Mouse (Mus musculus) liver, adult 2 months (tissue): ENCODE data around the gene Tcirg1. TPM values are rescaled to one million over a fixed set of nuclear protein-coding genes. Genes with fewer than 3 reads are reported as not detected.
A peak's percentile ranks its signal among the peaks of the same experiment; 100 is the strongest.

Experiments
- DNase-seq: peaks from one replicate; pipeline ENCODE4 v3.0.0-alpha.2; 2011; ENCODE audit warnings: low read depth, low spot score; ENCODE audit errors: extremely low read depth
- H3K27ac ChIP-seq: fragments of 200-500 bp; replicated peaks from 2 replicates; pipeline ENCODE4 v1.5.1; 2012; ENCODE audit warnings: low read depth, mild to moderate bottlenecking, control low read depth, inconsistent platforms, low read length; ENCODE audit not compliant: insufficient read depth
- H3K27me3 ChIP-seq: fragments of 200-500 bp; 2 replicates; pipeline ENCODE4 v1.6.1; 2012; ENCODE audit warnings: mild to moderate bottlenecking, moderate library complexity, low read length, inconsistent platforms; ENCODE audit not compliant: control insufficient read depth, insufficient read depth
- H3K36me3 ChIP-seq: fragments of 200-500 bp; 2 replicates; pipeline ENCODE4 v1.6.1; 2012; ENCODE audit warnings: low read length, inconsistent platforms; ENCODE audit not compliant: control insufficient read depth, insufficient read depth
- H3K4me1 ChIP-seq: fragments of 200-500 bp; 2 replicates; pipeline ENCODE4 v1.6.1; 2011; ENCODE audit warnings: low read length; ENCODE audit not compliant: control insufficient read depth, insufficient read depth
- H3K4me3 ChIP-seq: fragments of 200-500 bp; 2 replicates; pipeline ENCODE4 v1.5.1; 2011; ENCODE audit warnings: low read depth, mild to moderate bottlenecking, control low read depth, low read length, moderate library complexity; ENCODE audit not compliant: insufficient read depth
- H3K79me2 ChIP-seq: fragments of 200-500 bp; 2 replicates; pipeline ENCODE4 v1.6.1; 2012; ENCODE audit warnings: inconsistent platforms, mild to moderate bottlenecking, low read length, moderate library complexity; ENCODE audit not compliant: control insufficient read depth, insufficient read depth
- H3K9ac ChIP-seq: fragments of 200-500 bp; 2 replicates; pipeline ENCODE4 v1.6.1; 2012; ENCODE audit warnings: low read depth, mild to moderate bottlenecking, control low read depth, inconsistent platforms, low read length
- CTCF ChIP-seq: fragments of 200-500 bp; IDR thresholded peaks from 2 replicates; pipeline ENCODE4 v1.5.1; 2011; ENCODE audit warnings: low read depth, low read length, control low read depth
- POLR2A ChIP-seq: fragments of 200-500 bp; IDR thresholded peaks from 2 replicates; pipeline ENCODE4 v1.6.1; 2011; ENCODE audit warnings: low read length, control low read depth; ENCODE audit not compliant: insufficient read depth; ENCODE audit errors: extremely low read depth
- WGBS: fragments of 180-500 bp; shearing (Covaris S2); methylation state at CpG from one replicate; pipeline ENCODE4 v1.1.7; 2018; 5-methylcytosine and 5-hydroxymethylcytosine counted together
- polyA plus RNA-seq: library from polyadenylated mRNA; depleted of rRNA; stranded (reverse); fragments of >200 nt; gene quantifications from 2 replicates; pipeline ENCODE4 v1.2.3, GENCODE M21; 2012
- total RNA-seq: library from RNA; depleted of rRNA; stranded (reverse); fragments of >200 nt; gene quantifications from 2 replicates; pipeline ENCODE4 v1.2.3, GENCODE M21; 2014

Tcirg1 gene
- total and polyA plus RNA-seq, 2 experiments: 35.6 to 123 TPM

DNA sequence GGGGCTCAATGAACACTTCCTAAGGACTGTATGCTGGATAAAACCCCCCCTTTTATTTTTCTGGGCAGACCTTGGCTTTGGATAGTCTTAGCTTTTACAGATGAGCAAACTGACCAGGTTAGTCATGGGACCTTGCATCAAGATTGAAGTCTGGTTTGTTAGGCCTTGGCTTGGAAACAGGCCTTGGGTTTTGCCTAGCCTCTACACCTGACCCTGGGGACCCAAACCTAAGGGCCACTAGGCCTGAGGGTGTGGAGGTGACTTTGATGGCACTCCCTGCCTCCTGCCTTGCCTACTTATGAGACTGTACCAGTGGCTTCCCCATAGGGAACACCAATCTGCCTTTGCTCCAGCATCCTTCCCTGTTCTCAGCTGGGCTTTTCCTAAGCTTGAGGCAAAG, 13.0 kb upstream of the Tcirg1 start:
- TF ChIP-seq POLR2A (no peak), CTCF (no peak)
- H3K4me3 ChIP-seq: no peak overlapping the region

DNA sequence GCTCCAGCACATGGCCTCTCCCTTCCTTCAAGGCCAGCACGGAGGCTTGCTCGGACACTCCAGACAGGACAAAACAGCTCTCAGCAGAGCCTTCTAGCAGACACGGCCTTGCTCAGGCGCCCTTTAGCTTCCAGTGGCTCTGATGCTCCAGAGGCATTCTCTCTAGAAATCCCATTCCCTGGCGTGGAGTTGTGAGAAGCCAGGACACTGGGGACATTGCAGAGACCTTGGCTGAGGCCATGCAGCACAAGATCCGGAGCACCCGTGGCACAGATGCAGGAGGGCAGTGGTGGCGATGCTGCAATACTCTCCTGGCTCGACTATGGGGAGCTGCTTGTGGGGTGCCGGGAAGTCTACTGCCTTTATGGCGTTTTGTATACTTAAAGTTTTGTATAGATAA, 9.8 kb upstream of the Tcirg1 start:
- 77% methylated on average over 11 of the region's 11 CpGs for WGBS
- no peaks in the 10 kb centered on the region for H3K27me3 ChIP-seq
- no peaks in the 10 kb centered on the region for H3K36me3 ChIP-seq
- no peak for TF ChIP-seq POLR2A
- no peak for TF ChIP-seq CTCF
- no peak overlapping the region for H3K27ac ChIP-seq
- H3K9ac ChIP-seq: no peak overlapping the region
- no peak overlapping the region for H3K4me3 ChIP-seq
- H3K79me2 ChIP-seq: no peaks in the 10 kb centered on the region
- peaks cover 8% of the 10 kb centered on the region for H3K4me1 ChIP-seq
- DNase-seq: no peak

More for the DNA sequence above, 13.0 kb upstream of the Tcirg1 start:
- Histone ChIP-seq H3K79me2 (no peaks in the 10 kb centered on the region), H3K9ac (no peak overlapping the region), H3K36me3 (no peaks in the 10 kb centered on the region), H3K27ac (no peak overlapping the region), H3K4me1 (peaks cover 2% of the 10 kb centered on the region; the same call in 1 of the 2 replicates), H3K27me3 (no peaks in the 10 kb centered on the region)
- no peak for DNase-seq

DNA sequence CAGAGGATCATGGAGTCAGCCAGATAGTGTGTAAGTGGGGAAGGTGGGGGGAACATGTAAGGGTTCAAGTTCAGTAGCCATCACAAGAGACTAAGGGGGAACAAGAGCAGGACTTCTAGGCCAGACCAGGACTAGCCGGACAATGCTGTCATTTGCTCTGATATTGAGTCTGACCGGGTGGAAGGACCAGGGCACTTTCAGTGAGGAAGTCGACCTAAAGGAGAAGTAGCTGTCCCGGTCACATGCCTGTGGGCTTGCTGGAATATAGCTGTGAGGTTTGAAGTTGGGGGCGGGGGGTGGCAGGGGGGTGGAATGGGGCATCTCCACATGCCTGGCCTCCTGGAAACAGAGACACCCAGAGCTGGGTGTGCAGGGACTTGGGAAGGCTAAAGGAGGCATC, 7.6 kb upstream of the Tcirg1 start:
- H3K4me1 ChIP-seq: peaks cover 11% of the 10 kb centered on the region
- H3K36me3 ChIP-seq: no peaks in the 10 kb centered on the region
- no peaks in the 10 kb centered on the region for H3K27me3 ChIP-seq
- H3K4me3 ChIP-seq: no peak overlapping the region
- no peaks in the 10 kb centered on the region for H3K79me2 ChIP-seq
- H3K9ac ChIP-seq: no peak overlapping the region
- H3K27ac ChIP-seq: no peak overlapping the region
- peak; percentile 38 for DNase-seq
- TF ChIP-seq POLR2A (no peak), CTCF (no peak)
- WGBS: 90% methylated on average over 5 of the region's 5 CpGs

DNA sequence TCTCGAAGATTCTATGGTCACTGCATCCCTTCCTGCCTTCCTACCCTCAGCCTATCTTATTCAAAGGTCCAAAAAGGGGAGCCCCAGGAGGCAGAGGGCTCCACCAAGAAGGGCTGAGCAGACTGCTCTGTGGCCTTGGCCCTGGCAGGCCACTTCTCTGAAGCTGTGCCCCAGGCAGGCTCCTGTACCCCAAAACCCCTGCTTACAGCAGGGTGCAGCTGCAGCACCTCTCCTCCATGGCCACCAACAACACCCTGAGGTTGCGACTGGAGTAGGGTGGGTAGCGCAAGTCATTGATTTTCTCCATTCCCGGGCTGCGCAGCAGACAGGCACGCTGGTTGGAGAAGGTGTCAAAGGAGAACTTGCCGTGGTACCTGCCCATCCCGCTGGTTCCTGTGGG, 6.8 kb upstream of the Tcirg1 start:
- DNase-seq: no peak
- Histone ChIP-seq H3K9ac (peak overlapping the region; percentile 70; the same call in 1 of the 2 replicates), H3K79me2 (no peaks in the 10 kb centered on the region), H3K36me3 (no peaks in the 10 kb centered on the region), H3K27ac (0 out of 2 replicates have a peak overlapping the region, but pooled peaks have one; percentile 73), H3K4me3 (peak overlapping the region; percentile 55; the same call in 1 of the 2 replicates), H3K4me1 (peaks cover 11% of the 10 kb centered on the region), H3K27me3 (no peaks in the 10 kb centered on the region)
- WGBS: 75% methylated on average over 8 of the region's 8 CpGs
- no peak for TF ChIP-seq POLR2A
- TF ChIP-seq CTCF: no peak

DNA sequence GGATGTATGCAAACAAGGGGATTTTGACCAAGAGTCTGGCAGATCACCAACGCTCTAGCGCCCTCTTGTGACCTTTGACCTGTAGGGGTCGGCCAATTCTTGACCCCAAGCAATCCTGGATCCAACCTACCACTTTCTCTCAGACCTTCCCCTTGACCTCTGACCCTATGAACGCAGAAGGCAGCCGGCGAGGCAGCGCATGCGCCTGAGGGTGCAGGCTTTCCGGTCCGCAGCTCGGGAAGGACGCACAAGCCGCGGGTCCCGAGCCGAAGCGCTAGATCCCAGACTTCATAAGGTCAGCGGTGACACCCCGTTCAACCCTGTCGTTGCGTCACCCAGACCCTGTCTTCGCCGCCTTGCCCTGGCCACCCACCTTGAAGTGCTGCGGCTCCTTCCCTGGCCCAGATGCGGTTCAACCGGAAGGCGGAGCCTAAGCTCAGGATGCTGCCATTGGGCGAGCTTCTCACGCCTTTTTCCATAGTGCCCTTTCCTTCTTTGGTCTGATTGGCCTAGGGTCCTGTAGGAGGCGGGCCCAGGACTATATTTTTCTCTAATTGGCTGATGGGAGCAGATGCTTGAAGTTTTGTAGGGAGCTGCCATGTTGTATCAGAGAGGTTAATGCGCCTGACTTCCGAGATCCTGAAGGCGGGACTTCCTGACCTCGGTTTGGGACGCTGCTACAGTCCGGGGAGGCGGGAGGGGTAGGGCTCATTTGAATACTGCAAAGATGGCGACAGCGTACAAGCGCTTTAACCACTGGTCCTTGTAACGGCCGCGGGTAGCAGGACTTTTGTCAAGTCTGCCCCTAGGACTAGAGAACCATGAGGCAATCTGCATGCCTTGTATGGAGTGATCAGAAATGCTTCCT, 5.6 kb upstream of the Tcirg1 start, which contains the start of gene Ndufs8:
TSS of gene Ndufs8 (minus strand) at position 438 of the 868 bp plus-strand sequence.
- Histone ChIP-seq H3K27ac (peak within 1 kb of the TSS; percentile 87), H3K27me3 (no peaks in the 10 kb centered on the region), H3K4me3 (peak within 1 kb of the TSS; percentile 76), H3K79me2 (no peaks in the 10 kb centered on the region), H3K36me3 (no peaks in the 10 kb centered on the region), H3K9ac (peak within 1 kb of the TSS; percentile 75), H3K4me1 (peaks cover 11% of the 10 kb centered on the region)
- peak; percentile 98 for DNase-seq
- no peak for TF ChIP-seq CTCF
- peak; percentile 54; the same call in 1 of the 2 replicates for TF ChIP-seq POLR2A
- WGBS: under 1% methylated on average over 43 of the region's 43 CpGs

DNA sequence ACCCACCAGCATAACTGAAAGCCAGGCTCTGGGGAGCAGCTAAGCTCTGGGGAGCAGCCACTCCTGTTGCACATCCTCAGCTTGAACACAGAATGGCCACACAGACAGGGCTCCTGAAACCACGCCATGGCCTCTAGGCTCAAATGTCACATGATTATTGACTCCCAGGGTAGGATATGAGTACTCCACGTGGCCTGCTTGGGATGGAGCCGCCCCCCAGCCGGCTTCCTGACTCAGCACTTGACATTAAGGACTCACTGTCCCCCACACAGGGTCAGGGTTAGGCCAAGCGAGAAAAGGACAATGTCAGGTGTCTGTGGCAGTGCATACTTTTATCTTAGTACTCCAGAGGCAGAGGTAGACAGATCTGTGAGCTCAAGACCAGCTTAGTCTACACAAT, 3.3 kb upstream of the Tcirg1 start:
- no peak for DNase-seq
- H3K4me3 ChIP-seq: no peak overlapping the region
- peaks cover 23% of the 10 kb centered on the region for H3K4me1 ChIP-seq
- H3K27ac ChIP-seq: no peak overlapping the region
- 22% methylated on average over 5 of the region's 5 CpGs for WGBS
- no peaks in the 10 kb centered on the region for H3K36me3 ChIP-seq
- TF ChIP-seq CTCF (no peak), POLR2A (no peak)
- H3K79me2 ChIP-seq: no peaks in the 10 kb centered on the region; the same call in 1 of the 2 replicates
- H3K27me3 ChIP-seq: no peaks in the 10 kb centered on the region
- no peak overlapping the region for H3K9ac ChIP-seq
